Mouse (Mus musculus): ENCODE results near the gene Spg21.

Gene Spg21

GRCm38 (mm10) chr9:65460732-65461442 lies at the start of gene Spg21:
Spg21 (plus strand) TSS chr9:65460947.
- DNase-seq (ENCODE audit: low spot score in 2 of 2), result peak; percentile 95 to 97

GRCm38 (mm10) chr9:65411326-65411725 lies 49.4 kb upstream of the Spg21 start:
- DNase-seq (ENCODE audit: low spot score in 2 of 2), result no peak

GRCm38 (mm10) chr9:65417738-65418137 lies 43.0 kb upstream of the Spg21 start:
- DNase-seq (ENCODE audit: low spot score in 2 of 2), result no peak

GRCm38 (mm10) chr9:65419633-65420032 lies 41.1 kb upstream of the Spg21 start:
- no peak for DNase-seq (ENCODE audit: low spot score in 2 of 2)

DNA sequence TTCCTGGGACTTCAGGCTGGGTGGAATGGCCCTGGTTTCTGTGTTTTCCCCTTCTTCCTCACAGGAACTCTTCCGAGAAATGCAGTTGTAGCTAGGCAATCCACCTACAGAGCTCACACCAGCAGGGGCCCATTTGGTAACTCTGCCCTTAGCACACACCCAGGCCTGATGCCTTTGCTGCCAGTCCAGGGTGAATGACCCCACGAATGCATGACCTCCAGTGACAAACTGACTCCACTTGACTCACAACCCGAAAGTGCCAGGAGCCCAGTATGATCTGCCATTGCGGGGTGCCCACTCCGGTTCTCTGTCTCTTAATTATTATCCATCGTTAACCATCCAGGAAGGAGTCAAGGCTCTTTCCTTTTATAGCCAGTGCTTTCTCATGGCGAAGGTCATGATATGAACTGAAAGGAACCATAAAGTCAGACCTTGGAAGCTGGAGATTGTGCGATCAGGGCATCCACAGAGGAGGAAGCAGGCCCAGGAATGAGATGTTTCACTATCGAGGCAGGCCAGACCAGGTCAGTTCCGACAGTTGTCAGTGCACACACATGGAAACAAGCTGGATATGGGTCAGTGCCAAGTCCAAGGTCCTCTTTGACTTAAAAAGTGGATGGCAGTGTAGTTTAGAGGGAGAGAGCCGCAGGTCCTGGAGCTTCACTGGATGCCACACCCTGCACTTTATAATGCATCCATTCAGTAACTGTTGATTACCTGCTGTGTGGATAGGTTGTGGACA lies 37.8 kb upstream of the Spg21 start, which contains the start of gene Slc51b:
Slc51b (minus strand) TSS at position 196 of the 742 bp plus-strand sequence.
- no peak for DNase-seq (ENCODE audit: low spot score in 2 of 2)

- no peak for DNase-seq (ENCODE audit: low spot score in 2 of 2)
Observed at GRCm38 (mm10) chr9:65424393-65424792, 36.4 kb upstream of the Spg21 start.

DNA sequence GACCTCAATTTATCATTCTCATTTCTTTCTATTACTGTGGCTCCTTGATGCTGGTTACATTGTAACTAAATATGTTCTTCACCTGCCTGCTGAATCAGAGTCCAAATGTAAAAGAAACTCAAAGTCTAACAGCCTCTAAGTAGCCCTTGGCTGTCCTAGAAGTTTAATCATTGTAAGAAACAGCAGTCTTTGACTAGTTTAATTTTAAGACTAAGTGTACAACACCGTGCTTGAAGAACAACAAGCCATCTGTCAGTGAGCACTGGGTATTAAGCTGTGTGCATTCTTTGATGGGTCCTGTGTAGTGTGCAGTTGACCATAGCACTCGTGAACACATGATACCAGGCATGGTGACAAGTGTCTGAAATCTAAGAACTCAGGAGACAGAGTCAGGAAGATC lies 33.2 kb upstream of the Spg21 start:
- no peak for DNase-seq (ENCODE audit: low spot score in 2 of 2)

GRCm38 (mm10) chr9:65428003-65428402 lies 32.7 kb upstream of the Spg21 start:
- DNase-seq (ENCODE audit: low spot score in 2 of 2), result no peak

DNA sequence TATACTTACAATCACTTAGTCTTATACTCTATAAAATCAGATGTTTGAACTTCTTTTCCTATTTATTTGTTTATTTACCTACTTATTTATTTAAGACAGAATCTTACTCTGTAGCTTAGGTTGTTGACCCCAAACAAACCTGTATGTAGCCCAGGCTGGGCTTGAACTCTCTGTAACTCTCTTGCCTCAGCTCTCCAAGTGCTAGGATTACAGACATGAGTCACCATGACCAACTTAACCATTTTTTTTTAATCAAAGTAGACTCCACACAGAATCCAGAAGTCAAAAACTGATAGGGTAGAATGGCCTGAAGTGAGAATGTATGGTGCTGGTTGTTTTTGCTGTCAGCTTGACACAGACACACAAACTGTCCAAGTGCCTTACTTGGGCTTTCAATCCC lies 30.3 kb upstream of the Spg21 start:
- DNase-seq (ENCODE audit: low spot score in 2 of 2), result no peak

DNA sequence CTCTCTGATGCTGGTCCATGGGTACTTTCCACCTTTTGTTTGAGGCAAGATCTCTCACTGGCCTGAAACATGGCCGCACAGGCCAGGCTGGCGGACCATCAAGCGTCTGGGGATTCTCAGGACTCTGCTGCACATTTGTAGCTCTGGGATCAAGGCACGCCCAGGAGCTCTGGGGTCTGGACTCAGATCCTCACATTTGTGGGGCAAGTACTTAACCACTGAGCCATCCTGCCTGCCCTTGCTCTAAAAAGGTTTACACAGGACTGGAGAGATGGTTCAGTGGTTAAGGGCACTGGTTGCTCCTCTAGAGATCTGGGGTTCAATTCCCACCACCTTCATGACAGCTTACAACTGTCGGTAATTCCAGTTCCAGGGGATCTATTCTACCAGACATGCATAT lies 29.8 kb upstream of the Spg21 start:
- DNase-seq (ENCODE audit: low spot score in 2 of 2), result no peak

- peak; percentile 80 to 93 for DNase-seq (ENCODE audit: low spot score in 2 of 2)
Observed at GRCm38 (mm10) chr9:65432236-65432635, 28.5 kb upstream of the Spg21 start.

DNA sequence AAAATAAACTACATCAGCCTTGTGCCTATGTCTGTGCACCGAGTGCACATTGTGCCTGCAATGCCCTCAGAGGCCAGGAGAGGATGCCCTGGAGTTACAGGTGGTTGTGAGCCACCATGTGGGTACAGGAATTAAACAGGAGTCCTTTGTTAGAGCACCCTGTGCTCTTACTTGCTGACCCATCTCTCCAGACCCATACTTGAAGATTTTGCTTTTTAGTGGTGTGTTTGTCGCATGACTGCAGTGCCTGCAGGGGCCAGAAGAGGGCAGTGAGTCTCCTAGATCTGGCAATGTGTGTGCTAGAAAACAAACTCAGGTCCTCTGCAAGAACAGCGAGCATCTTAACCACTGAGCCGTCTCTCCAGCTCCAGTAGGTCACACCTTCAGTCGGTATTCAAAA lies 26.6 kb upstream of the Spg21 start:
- DNase-seq (ENCODE audit: low spot score in 2 of 2), result peak; percentile 72 to 88

GRCm38 (mm10) chr9:65435211-65435610 lies 25.5 kb upstream of the Spg21 start:
- DNase-seq (ENCODE audit: low spot score in 2 of 2), result no peak

DNA sequence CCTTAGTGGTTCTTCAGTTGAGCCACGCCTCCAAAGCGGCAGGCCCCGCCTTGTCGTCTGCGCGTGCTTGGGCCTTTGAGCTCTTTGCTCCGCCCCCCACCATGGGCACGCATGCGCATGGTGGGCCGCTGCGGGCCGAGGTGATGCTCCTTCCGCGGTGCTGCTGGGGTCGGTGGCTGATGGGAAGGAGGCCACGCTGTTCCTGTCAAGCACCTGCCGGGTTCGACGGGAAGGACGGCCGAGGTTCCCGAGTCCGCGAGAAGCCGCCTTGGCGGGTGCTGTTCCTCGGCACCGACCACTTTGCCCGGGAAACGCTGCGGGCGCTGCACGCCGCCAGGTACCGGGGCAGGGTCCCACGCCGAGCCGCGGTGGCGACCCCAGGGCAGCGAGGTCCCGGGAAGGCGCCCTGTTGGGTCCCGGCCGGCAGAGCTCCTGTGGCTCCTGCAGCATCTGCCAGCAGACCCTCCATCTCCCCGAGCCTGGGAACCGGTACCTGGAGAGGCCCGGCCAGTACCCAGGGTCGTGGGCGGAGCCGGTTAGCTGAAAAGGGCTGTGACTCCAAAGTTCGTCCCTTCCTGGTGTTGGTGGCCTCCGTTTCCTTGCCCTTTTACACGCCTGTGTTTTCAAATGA lies 25.0 kb upstream of the Spg21 start, which contains the start of gene Mtfmt:
Mtfmt (plus strand) TSS at position 112 of the 631 bp plus-strand sequence.
- DNase-seq (ENCODE audit: low spot score in 2 of 2), result peak; percentile 95 to 97

- DNase-seq (ENCODE audit: low spot score in 2 of 2), result no peak
Observed at GRCm38 (mm10) chr9:65444692-65445091, 16.1 kb upstream of the Spg21 start.

- DNase-seq (ENCODE audit: low spot score in 2 of 2), result no peak
Observed at GRCm38 (mm10) chr9:65447951-65448350, 12.8 kb upstream of the Spg21 start.

DNA sequence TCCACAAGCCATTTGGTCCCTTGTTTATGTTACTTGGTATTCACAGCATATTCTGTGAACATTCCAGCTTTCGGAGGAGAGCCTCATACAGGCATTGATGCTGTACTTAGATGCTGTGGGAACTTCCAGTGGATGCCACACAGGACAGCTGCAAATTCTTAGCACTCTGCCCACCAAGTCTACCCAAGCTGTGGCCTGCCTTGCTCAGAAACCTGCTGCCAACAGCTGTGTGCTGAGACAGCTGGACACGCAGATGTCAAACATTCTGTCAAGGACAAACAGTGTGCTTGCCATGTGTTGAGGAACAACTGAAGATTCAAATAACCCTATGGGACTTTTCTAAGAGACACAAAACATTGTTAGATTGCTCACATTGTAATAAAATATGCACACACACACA lies 1.8 kb upstream of the Spg21 start:
- DNase-seq (ENCODE audit: low spot score in 2 of 2), result no peak

DNA sequence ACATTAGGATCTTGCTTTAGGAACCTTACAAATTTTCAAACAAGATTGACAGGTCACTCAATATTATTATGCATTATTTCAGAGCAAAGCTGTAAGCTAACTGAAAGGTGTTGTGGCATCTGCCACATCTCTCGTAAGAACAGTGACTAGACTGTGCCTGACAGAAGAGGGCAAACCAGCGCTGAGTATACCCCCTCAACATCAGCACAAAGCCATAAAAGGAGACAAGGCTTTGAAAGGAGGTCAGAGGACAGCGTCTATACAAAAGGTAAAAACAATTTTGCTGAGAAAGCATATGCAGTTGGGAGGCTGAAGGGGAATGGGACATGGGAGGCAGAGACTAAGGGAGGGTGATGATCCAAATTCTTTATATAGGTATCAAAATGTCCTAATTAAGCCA lies 549 bp upstream of the Spg21 start:
- no peak for DNase-seq (ENCODE audit: low spot score in 2 of 2)

GRCm38 (mm10) chr9:65462544-65462943 lies 1.8 kb downstream of the Spg21 start:
- DNase-seq (ENCODE audit: low spot score in 2 of 2), result no peak

DNA sequence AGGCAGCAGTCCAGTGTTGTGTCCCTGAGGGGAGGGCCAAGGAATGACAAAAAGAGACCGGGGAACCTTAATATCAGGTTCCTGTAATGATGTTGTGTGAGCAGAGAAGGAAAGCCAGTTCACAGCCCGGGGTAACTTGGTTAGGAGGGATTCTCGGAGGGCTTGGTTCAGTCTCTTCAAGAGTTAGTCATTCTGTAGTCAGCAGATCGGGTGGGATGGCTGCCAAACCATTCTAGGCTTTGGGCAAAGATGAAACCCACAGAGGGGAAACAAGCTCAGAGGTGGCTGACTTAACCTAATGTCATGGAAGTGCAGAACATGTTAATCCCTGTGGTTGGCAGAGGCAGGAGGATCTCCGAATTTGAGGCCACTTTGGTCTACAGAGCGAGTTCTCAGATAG lies 3.4 kb downstream of the Spg21 start:
- no peak for DNase-seq (ENCODE audit: low spot score in 2 of 2)

GRCm38 (mm10) chr9:65465241-65465640 lies 4.5 kb downstream of the Spg21 start:
- DNase-seq (ENCODE audit: low spot score in 2 of 2), result no peak

GRCm38 (mm10) chr9:65467686-65468085 lies 6.9 kb downstream of the Spg21 start:
- DNase-seq (ENCODE audit: low spot score in 2 of 2), result no peak

GRCm38 (mm10) chr9:65472769-65473168 lies 12.0 kb downstream of the Spg21 start:
- no peak for DNase-seq (ENCODE audit: low spot score in 2 of 2)
